Mouse (Mus musculus): ENCODE results near the gene Wnt1. TPM values are rescaled to one million over a fixed set of nuclear protein-coding genes. Genes with fewer than 3 reads are reported as not detected.

Wnt1 gene
- polyA plus RNA-seq, 1 experiment from 2014 or later = not detected

- Histone ChIP-seq H3K4me3 (ENCODE audit: low read length) (no peak overlapping the region), H3K27me3 (ENCODE audit: control insufficient read depth, insufficient read depth, low read depth, low read length) (peaks cover 60% of the 10 kb centered on the region), H3K36me3 (ENCODE audit: control insufficient read depth, insufficient read depth, low read length) (no peaks in the 10 kb centered on the region), H3K9me3 (ENCODE audit: control insufficient read depth, low read length) (peaks cover 4% of the 10 kb centered on the region), H3K9ac (ENCODE audit: low read length) (no peak overlapping the region), H3K4me2 (ENCODE audit: low read depth, low read length) (no peak overlapping the region), H3K4me1 (replicated peaks; ENCODE audit: control insufficient read depth, insufficient read depth, low read length) (peaks cover 14% of the 10 kb centered on the region), H3K27ac (ENCODE audit: low read length) (no peak overlapping the region)
- 22% methylated on average over 4 of the region's 4 CpGs for WGBS
- ATAC-seq (ENCODE audit: low read depth) = no peak
Observed at GRCm38 (mm10) chr15:98787930-98788329, 1.7 kb upstream of the Wnt1 start.

GRCm38 (mm10) chr15:98788972-98789660 is 541 bp upstream of the Wnt1 start:
- no peak for ATAC-seq (ENCODE audit: low read depth)
- Histone ChIP-seq H3K27me3 (ENCODE audit: control insufficient read depth, insufficient read depth, low read depth, low read length) (peaks cover 69% of the 10 kb centered on the region), H3K9me3 (ENCODE audit: control insufficient read depth, low read length) (peaks cover 4% of the 10 kb centered on the region), H3K9ac (ENCODE audit: low read length) (no peak overlapping the region), H3K4me1 (replicated peaks; ENCODE audit: control insufficient read depth, insufficient read depth, low read length) (peaks cover 20% of the 10 kb centered on the region), H3K4me3 (ENCODE audit: low read length) (no peak overlapping the region), H3K4me2 (ENCODE audit: low read depth, low read length) (peak overlapping the region; percentile 34; the same call in 1 of the 2 replicates), H3K27ac (ENCODE audit: low read length) (no peak overlapping the region), H3K36me3 (ENCODE audit: control insufficient read depth, insufficient read depth, low read length) (no peaks in the 10 kb centered on the region)
- WGBS = 9% methylated on average over 24 of the region's 24 CpGs

GRCm38 (mm10) chr15:98790761-98791160 is 1.1 kb downstream of the Wnt1 start:
- no peak overlapping the region for H3K27ac ChIP-seq (ENCODE audit: low read length)
- ATAC-seq (ENCODE audit: low read depth) = no peak
- H3K4me2 ChIP-seq (ENCODE audit: low read depth, low read length) = peak overlapping the region; percentile 39
- peak overlapping the region; percentile 30 for H3K4me3 ChIP-seq (ENCODE audit: low read length)
- H3K36me3 ChIP-seq (ENCODE audit: control insufficient read depth, insufficient read depth, low read length) = no peaks in the 10 kb centered on the region
- WGBS = under 1% methylated on average over 23 of the region's 23 CpGs
- peaks cover 3% of the 10 kb centered on the region for H3K9me3 ChIP-seq (ENCODE audit: control insufficient read depth, low read length)
- peaks cover 86% of the 10 kb centered on the region for H3K27me3 ChIP-seq (ENCODE audit: control insufficient read depth, insufficient read depth, low read depth, low read length)
- H3K4me1 ChIP-seq (replicated peaks; ENCODE audit: control insufficient read depth, insufficient read depth, low read length) = peaks cover 20% of the 10 kb centered on the region
- H3K9ac ChIP-seq (ENCODE audit: low read length) = no peak overlapping the region

- H3K4me1 ChIP-seq (replicated peaks; ENCODE audit: control insufficient read depth, insufficient read depth, low read length) = peaks cover 20% of the 10 kb centered on the region
- H3K27ac ChIP-seq (ENCODE audit: low read length) = no peak overlapping the region
- ATAC-seq (ENCODE audit: low read depth) = no peak
- H3K9ac ChIP-seq (ENCODE audit: low read length) = no peak overlapping the region
- H3K36me3 ChIP-seq (ENCODE audit: control insufficient read depth, insufficient read depth, low read length) = no peaks in the 10 kb centered on the region
- peak overlapping the region; percentile 39; the same call in 1 of the 2 replicates for H3K4me2 ChIP-seq (ENCODE audit: low read depth, low read length)
- 1% methylated on average over 12 of the region's 12 CpGs for WGBS
- no peaks in the 10 kb centered on the region for H3K9me3 ChIP-seq (ENCODE audit: control insufficient read depth, low read length)
- H3K4me3 ChIP-seq (ENCODE audit: low read length) = peak overlapping the region; percentile 30
- H3K27me3 ChIP-seq (ENCODE audit: control insufficient read depth, insufficient read depth, low read depth, low read length) = peaks cover 91% of the 10 kb centered on the region
Observed at GRCm38 (mm10) chr15:98791221-98791620, 1.6 kb downstream of the Wnt1 start.

GRCm38 (mm10) chr15:98791771-98792170 is 2.1 kb downstream of the Wnt1 start:
- H3K4me3 ChIP-seq (ENCODE audit: low read length) = no peak overlapping the region
- 1% methylated on average over 23 of the region's 23 CpGs for WGBS
- H3K27ac ChIP-seq (ENCODE audit: low read length) = no peak overlapping the region
- peaks cover 96% of the 10 kb centered on the region for H3K27me3 ChIP-seq (ENCODE audit: control insufficient read depth, insufficient read depth, low read depth, low read length)
- H3K4me2 ChIP-seq (ENCODE audit: low read depth, low read length) = no peak overlapping the region
- no peaks in the 10 kb centered on the region for H3K9me3 ChIP-seq (ENCODE audit: control insufficient read depth, low read length)
- no peaks in the 10 kb centered on the region for H3K36me3 ChIP-seq (ENCODE audit: control insufficient read depth, insufficient read depth, low read length)
- no peak for ATAC-seq (ENCODE audit: low read depth)
- peaks cover 20% of the 10 kb centered on the region for H3K4me1 ChIP-seq (replicated peaks; ENCODE audit: control insufficient read depth, insufficient read depth, low read length)
- no peak overlapping the region for H3K9ac ChIP-seq (ENCODE audit: low read length)

- no peaks in the 10 kb centered on the region for H3K36me3 ChIP-seq (ENCODE audit: control insufficient read depth, insufficient read depth, low read length)
- H3K4me3 ChIP-seq (ENCODE audit: low read length) = peak overlapping the region; percentile 15; the same call in 1 of the 2 replicates
- no peak for ATAC-seq (ENCODE audit: low read depth)
- H3K27me3 ChIP-seq (ENCODE audit: control insufficient read depth, insufficient read depth, low read depth, low read length) = peaks cover 99% of the 10 kb centered on the region
- H3K4me1 ChIP-seq (replicated peaks; ENCODE audit: control insufficient read depth, insufficient read depth, low read length) = peaks cover 20% of the 10 kb centered on the region
- no peak overlapping the region for H3K27ac ChIP-seq (ENCODE audit: low read length)
- H3K9me3 ChIP-seq (ENCODE audit: control insufficient read depth, low read length) = no peaks in the 10 kb centered on the region
- no peak overlapping the region for H3K9ac ChIP-seq (ENCODE audit: low read length)
- no peak overlapping the region for H3K4me2 ChIP-seq (ENCODE audit: low read depth, low read length)
- WGBS = 1% methylated on average over 75 of the region's 75 CpGs
Observed at GRCm38 (mm10) chr15:98792233-98793020, 2.8 kb downstream of the Wnt1 start.

GRCm38 (mm10) chr15:98793141-98793698 is 3.6 kb downstream of the Wnt1 start:
- under 1% methylated on average over 13 of the region's 13 CpGs for WGBS
- H3K27me3 ChIP-seq (ENCODE audit: control insufficient read depth, insufficient read depth, low read depth, low read length) = peaks cover 99% of the 10 kb centered on the region
- ATAC-seq (ENCODE audit: low read depth) = no peak
- H3K36me3 ChIP-seq (ENCODE audit: control insufficient read depth, insufficient read depth, low read length) = no peaks in the 10 kb centered on the region
- no peaks in the 10 kb centered on the region for H3K9me3 ChIP-seq (ENCODE audit: control insufficient read depth, low read length)
- no peak overlapping the region for H3K27ac ChIP-seq (ENCODE audit: low read length)
- peaks cover 20% of the 10 kb centered on the region for H3K4me1 ChIP-seq (replicated peaks; ENCODE audit: control insufficient read depth, insufficient read depth, low read length)
- H3K4me2 ChIP-seq (ENCODE audit: low read depth, low read length) = no peak overlapping the region
- H3K4me3 ChIP-seq (ENCODE audit: low read length) = no peak overlapping the region
- H3K9ac ChIP-seq (ENCODE audit: low read length) = no peak overlapping the region

GRCm38 (mm10) chr15:98796803-98797595 is 7.3 kb downstream of the Wnt1 start:
- Histone ChIP-seq H3K27ac (ENCODE audit: low read length) (no peak overlapping the region), H3K27me3 (ENCODE audit: control insufficient read depth, insufficient read depth, low read depth, low read length) (peaks cover 96% of the 10 kb centered on the region), H3K4me1 (replicated peaks; ENCODE audit: control insufficient read depth, insufficient read depth, low read length) (peaks cover 10% of the 10 kb centered on the region), H3K36me3 (ENCODE audit: control insufficient read depth, insufficient read depth, low read length) (no peaks in the 10 kb centered on the region), H3K9me3 (ENCODE audit: control insufficient read depth, low read length) (no peaks in the 10 kb centered on the region), H3K4me3 (ENCODE audit: low read length) (no peak overlapping the region), H3K9ac (ENCODE audit: low read length) (no peak overlapping the region), H3K4me2 (ENCODE audit: low read depth, low read length) (no peak overlapping the region)
- WGBS = 10% methylated on average over 13 of the region's 13 CpGs
- no peak for ATAC-seq (ENCODE audit: low read depth)
